Mouse (Mus musculus) liver, embryonic 15.5 days (tissue): ENCODE measurements around the gene Atad2b. TPM values are rescaled to one million over a fixed set of nuclear protein-coding genes. Genes with fewer than 3 reads are reported as not detected.

Source experiments
- ATAC-seq: fragments of 200-750 bp; cut with Nextera tagmentation; 2 replicates; pipeline ENCODE4 v1.8.0; 2017; ENCODE audit warnings: moderate number of reproducible peaks, mild to moderate bottlenecking, moderate library complexity; ENCODE audit not compliant: insufficient read depth
- H3K27ac ChIP-seq: fragments of 300-500 bp; sonication (generic); replicated peaks from 2 replicates; pipeline ENCODE4 v1.5.1; 2015; ENCODE audit warnings: mild to moderate bottlenecking, inconsistent platforms
- H3K27me3 ChIP-seq: fragments of 300-500 bp; sonication (generic); 2 replicates; pipeline ENCODE4 v1.6.1; 2015; ENCODE audit warnings: mild to moderate bottlenecking, inconsistent platforms
- H3K36me3 ChIP-seq: fragments of 300-500 bp; sonication (generic); replicated peaks from 2 replicates; pipeline ENCODE4 v1.6.1; 2015; ENCODE audit warnings: moderate library complexity, mild to moderate bottlenecking, inconsistent platforms
- H3K4me1 ChIP-seq: fragments of 300-500 bp; sonication (generic); replicated peaks from 2 replicates; pipeline ENCODE4 v1.6.1; 2015; ENCODE audit warnings: inconsistent platforms
- H3K4me2 ChIP-seq: fragments of 300-500 bp; sonication (generic); 2 replicates; pipeline ENCODE4 v1.6.1; 2015; ENCODE audit warnings: moderate library complexity, mild to moderate bottlenecking, inconsistent platforms
- H3K4me3 ChIP-seq: fragments of 300-500 bp; sonication (generic); replicated peaks from 2 replicates; pipeline ENCODE4 v1.5.1; 2015; ENCODE audit warnings: mild to moderate bottlenecking, inconsistent platforms
- H3K9ac ChIP-seq: fragments of 300-500 bp; sonication (generic); 2 replicates; pipeline ENCODE4 v1.6.1; 2015; ENCODE audit warnings: moderate library complexity, mild to moderate bottlenecking, inconsistent platforms
- H3K9me3 ChIP-seq: fragments of 300-500 bp; sonication (generic); replicated peaks from 2 replicates; pipeline ENCODE4 v1.6.1; 2016; ENCODE audit warnings: inconsistent platforms
- WGBS: fragments of 180-500 bp; shearing (Covaris S2); methylation state at CpG from one replicate; pipeline ENCODE4 v1.1.7; 2015; ENCODE audit warnings: mixed read lengths; ENCODE audit not compliant: insufficient replicate concordance; 5-methylcytosine and 5-hydroxymethylcytosine counted together
- polyA plus RNA-seq: library from polyadenylated mRNA; unstranded; fragments of >200 nt; fragmentation: Nextera tagmentation; extraction: Ambion mirVana; gene quantifications from 2 replicates; pipeline ENCODE4 v1.2.1, GENCODE M21; 2015

The Atad2b gene
- polyA plus RNA-seq, 1 experiment from 2014 or later, result 5.0 TPM

DNA sequence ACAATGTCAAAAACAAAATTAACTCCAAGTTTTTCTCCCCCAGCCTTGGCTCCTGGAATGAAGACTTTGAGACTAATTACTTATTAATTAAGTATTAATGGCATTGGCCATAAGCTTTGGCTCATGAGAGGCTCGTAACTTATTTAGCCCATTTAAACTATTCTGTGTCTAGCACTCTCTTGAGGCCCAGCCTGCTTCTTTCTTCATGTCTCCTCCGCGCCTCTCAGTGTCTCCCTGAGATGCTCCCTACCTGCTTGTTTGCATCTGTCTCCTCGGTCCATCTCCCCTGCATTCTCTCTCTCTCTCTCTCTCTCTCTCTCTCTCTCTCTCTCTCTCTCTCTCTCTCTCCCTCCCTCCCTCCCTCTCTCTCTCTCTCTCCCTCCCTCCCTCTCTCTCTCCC is 164.3 kb downstream of the Atad2b start:
- H3K27ac ChIP-seq, result no peak overlapping the region
- no peak overlapping the region for H3K9ac ChIP-seq
- 75% methylated on average over 4 of the region's 4 CpGs for WGBS
- no peaks in the 10 kb centered on the region for H3K4me1 ChIP-seq
- H3K4me2 ChIP-seq, result no peak overlapping the region
- H3K4me3 ChIP-seq, result no peak overlapping the region
- no peak for ATAC-seq
- no peaks in the 10 kb centered on the region for H3K36me3 ChIP-seq
- H3K9me3 ChIP-seq, result no peaks in the 10 kb centered on the region
- H3K27me3 ChIP-seq, result no peaks in the 10 kb centered on the region

DNA sequence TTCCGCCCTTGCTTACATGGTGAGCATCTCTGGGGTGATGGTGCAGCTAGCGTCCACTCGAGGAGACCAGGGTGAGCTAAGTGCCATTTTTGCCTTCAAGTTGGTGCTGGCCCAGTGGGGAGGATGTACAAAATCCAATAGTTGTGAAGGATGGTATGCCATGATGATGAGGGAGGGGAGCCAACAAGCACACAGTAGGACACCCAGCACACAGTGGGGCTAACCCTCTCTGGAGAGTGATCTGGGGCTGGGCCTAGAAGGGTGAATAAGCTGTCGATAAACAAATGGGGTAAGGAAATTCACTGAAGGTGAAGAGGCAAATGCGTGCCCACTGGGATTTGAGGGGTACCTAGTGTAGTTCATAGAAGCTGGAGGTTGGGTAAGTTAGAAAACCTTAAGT is 167.6 kb downstream of the Atad2b start:
- H3K4me1 ChIP-seq, result no peaks in the 10 kb centered on the region
- H3K9me3 ChIP-seq, result no peaks in the 10 kb centered on the region
- no peak overlapping the region for H3K4me2 ChIP-seq
- ATAC-seq, result no peak
- no peak overlapping the region for H3K27ac ChIP-seq
- no peak overlapping the region for H3K9ac ChIP-seq
- H3K4me3 ChIP-seq, result no peak overlapping the region
- no peaks in the 10 kb centered on the region for H3K27me3 ChIP-seq
- WGBS, result 74% methylated on average over 5 of the region's 5 CpGs
- no peaks in the 10 kb centered on the region for H3K36me3 ChIP-seq

DNA sequence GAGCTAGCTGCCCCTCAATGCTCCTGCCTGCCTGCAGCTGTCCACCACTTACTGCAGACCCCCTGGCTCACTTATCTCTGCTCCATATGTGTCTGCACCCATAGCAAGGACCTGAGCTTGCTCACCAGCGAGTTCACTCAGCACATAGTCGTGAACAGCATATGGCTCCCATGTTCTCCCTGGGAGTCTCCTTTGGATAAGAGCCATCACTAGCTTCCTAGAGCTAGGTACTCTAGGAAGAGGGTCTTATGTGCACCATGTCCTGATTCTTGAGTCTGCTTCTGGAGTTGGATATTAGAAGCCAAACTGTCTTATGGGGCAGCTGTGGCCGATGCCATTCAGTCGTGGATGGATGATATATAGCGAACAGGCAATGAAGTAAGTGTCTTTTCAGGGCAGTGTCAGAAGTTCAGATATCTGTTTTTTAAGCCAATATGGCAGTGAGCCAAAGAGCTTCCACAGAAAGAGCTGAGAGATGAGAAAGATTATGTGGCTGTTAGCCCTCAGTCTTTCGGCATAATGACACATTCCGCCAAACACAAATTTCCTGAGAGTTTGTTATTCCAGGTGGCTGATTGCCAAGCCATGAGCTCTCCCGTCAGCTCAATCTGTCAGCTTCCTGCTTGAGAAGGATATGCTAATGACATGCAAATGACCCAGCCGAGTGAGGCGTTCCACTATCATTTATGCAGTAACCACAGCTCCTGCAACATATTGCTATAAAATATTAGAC is 170.8 kb downstream of the Atad2b start:
- 35% methylated on average over 10 of the region's 10 CpGs for WGBS
- Histone ChIP-seq H3K27me3 (no peaks in the 10 kb centered on the region), H3K4me3 (no peak overlapping the region), H3K4me1 (no peaks in the 10 kb centered on the region), H3K36me3 (no peaks in the 10 kb centered on the region), H3K27ac (no peak overlapping the region), H3K4me2 (no peak overlapping the region), H3K9me3 (no peaks in the 10 kb centered on the region), H3K9ac (no peak overlapping the region)
- no peak for ATAC-seq

DNA sequence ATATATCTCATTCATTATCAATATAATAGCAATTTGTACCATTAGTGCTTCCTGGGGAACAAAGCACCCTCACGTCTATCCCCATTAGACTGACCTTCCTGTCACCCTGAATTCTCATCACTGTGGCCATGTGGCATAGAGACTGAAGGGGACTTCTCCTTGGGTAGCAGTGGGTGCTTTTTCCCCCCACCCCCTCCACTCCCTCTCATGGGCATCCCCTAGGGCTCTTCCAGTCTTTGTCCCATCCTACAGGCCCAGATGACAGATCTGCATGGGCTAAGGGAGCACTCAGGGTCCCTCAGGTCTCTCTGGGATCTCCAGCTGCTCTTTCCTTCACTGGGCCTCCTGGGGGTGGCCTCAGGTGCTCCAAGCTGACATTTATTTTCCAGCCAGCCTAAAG is 171.5 kb downstream of the Atad2b start:
- no peaks in the 10 kb centered on the region for H3K9me3 ChIP-seq
- no peak overlapping the region for H3K27ac ChIP-seq
- H3K27me3 ChIP-seq, result no peaks in the 10 kb centered on the region
- H3K4me1 ChIP-seq, result no peaks in the 10 kb centered on the region
- WGBS, result 38% methylated on average over 1 of the region's 1 CpGs
- no peak for ATAC-seq
- H3K4me3 ChIP-seq, result no peak overlapping the region
- no peak overlapping the region for H3K4me2 ChIP-seq
- H3K36me3 ChIP-seq, result no peaks in the 10 kb centered on the region
- no peak overlapping the region for H3K9ac ChIP-seq

Other genes starting within 250 kb of the Atad2b start
- 0.08 TPM in 1 of 2 replicates, not detected in the other for gene Fam228a, start 178.9 kb upstream of the Atad2b start, polyA plus RNA-seq
- 0.46 and 0.50 TPM in 2 replicates for gene Pfn4, start 148.3 kb upstream of the Atad2b start, polyA plus RNA-seq
- 0.53 and 0.55 TPM in 2 replicates for gene Fam228b, start 148.1 kb upstream of the Atad2b start, polyA plus RNA-seq
- gene Sf3b6, start 99.8 kb upstream of the Atad2b start, polyA plus RNA-seq, result 72.0 and 89.1 TPM in 2 replicates
- gene Fkbp1b, start 75.8 kb upstream of the Atad2b start, polyA plus RNA-seq, result 3.2 and 3.6 TPM in 2 replicates
- gene Wdcp, start 74.0 kb upstream of the Atad2b start, polyA plus RNA-seq, result 8.2 and 9.4 TPM in 2 replicates
- gene Mfsd2b, start 43.0 kb upstream of the Atad2b start, polyA plus RNA-seq, result 62.9 and 69.5 TPM in 2 replicates
- gene Ubxn2a, start 9.6 kb upstream of the Atad2b start, polyA plus RNA-seq, result 24.9 and 26.9 TPM in 2 replicates